Mouse (Mus musculus) liver, postnatal 0 days (tissue): Measurements from ENCODE around the gene Ccdc62. TPM values are rescaled to one million over a fixed set of nuclear protein-coding genes. Genes with fewer than 3 reads are reported as not detected.

Experiments
- ATAC-seq: fragments of 200-750 bp; cut with Nextera tagmentation; 2 replicates; pipeline ENCODE4 v1.8.0; 2017; ENCODE audit warnings: mild to moderate bottlenecking, moderate library complexity
- DNase-seq: peaks from one replicate; pipeline ENCODE4 v3.0.0-alpha.2; 2016
- H3K27ac ChIP-seq: fragments of 300-500 bp; sonication (generic); 2 replicates; pipeline ENCODE4 v1.5.1; 2014; ENCODE audit warnings: antibody characterized with exemption, moderate library complexity, mild to moderate bottlenecking, low read depth
- H3K27me3 ChIP-seq: fragments of 300-500 bp; sonication (generic); 2 replicates; pipeline ENCODE4 v1.6.1; 2014; ENCODE audit warnings: low read length, control low read depth, mixed read lengths; ENCODE audit not compliant: insufficient read depth
- H3K36me3 ChIP-seq: fragments of 300-500 bp; sonication (generic); replicated peaks from 2 replicates; pipeline ENCODE4 v1.6.1; 2014; ENCODE audit warnings: mild to moderate bottlenecking, control low read depth, low read length, moderate library complexity, mixed read lengths; ENCODE audit not compliant: insufficient read depth
- H3K4me1 ChIP-seq: fragments of 300-500 bp; sonication (generic); 2 replicates; pipeline ENCODE4 v1.6.1; 2014; ENCODE audit warnings: antibody characterized with exemption, mild to moderate bottlenecking, control low read depth; ENCODE audit not compliant: insufficient read depth
- H3K4me2 ChIP-seq: fragments of 300-500 bp; sonication (generic); 2 replicates; pipeline ENCODE4 v1.6.1; 2014; ENCODE audit warnings: low read depth, mild to moderate bottlenecking, low read length, moderate library complexity, mixed read lengths
- H3K4me3 ChIP-seq: fragments of 300-500 bp; sonication (generic); 2 replicates; pipeline ENCODE4 v1.5.1; 2014; ENCODE audit warnings: low read depth, low read length
- H3K9ac ChIP-seq: fragments of 300-500 bp; sonication (generic); replicated peaks from 2 replicates; pipeline ENCODE4 v1.6.1; 2014; ENCODE audit warnings: mild to moderate bottlenecking, moderate library complexity
- H3K9me3 ChIP-seq: fragments of 300-500 bp; sonication (generic); 2 replicates; pipeline ENCODE4 v1.6.1; 2016; ENCODE audit warnings: mild to moderate bottlenecking, control low read depth, low read length, mixed read lengths
- CTCF ChIP-seq: sonication (generic); IDR thresholded peaks from 2 replicates; pipeline ENCODE4 v1.5.1; 2016; ENCODE audit warnings: antibody characterized with exemption, low read depth
- EP300 ChIP-seq: IDR thresholded peaks from 2 replicates; pipeline ENCODE4 v1.6.1; 2016; ENCODE audit warnings: antibody characterized with exemption, low read depth, mild to moderate bottlenecking
- WGBS: fragments of 180-500 bp; shearing (Covaris S2); extraction: QIAGEN DNeasy Blood & Tissue Kit; methylation state at CpG from one replicate; pipeline ENCODE4 v1.1.7; 2014; ENCODE audit not compliant: insufficient replicate concordance; 5-methylcytosine and 5-hydroxymethylcytosine counted together
- polyA plus RNA-seq: library from polyadenylated mRNA; unstranded; fragments of >200 nt; fragmentation: Nextera tagmentation; extraction: Ambion mirVana; gene quantifications from 2 replicates; pipeline ENCODE4 v1.2.1, GENCODE M21; 2015

Gene Ccdc62
- polyA plus RNA-seq, 1 experiment from 2014 or later: 3.1 TPM

DNA sequence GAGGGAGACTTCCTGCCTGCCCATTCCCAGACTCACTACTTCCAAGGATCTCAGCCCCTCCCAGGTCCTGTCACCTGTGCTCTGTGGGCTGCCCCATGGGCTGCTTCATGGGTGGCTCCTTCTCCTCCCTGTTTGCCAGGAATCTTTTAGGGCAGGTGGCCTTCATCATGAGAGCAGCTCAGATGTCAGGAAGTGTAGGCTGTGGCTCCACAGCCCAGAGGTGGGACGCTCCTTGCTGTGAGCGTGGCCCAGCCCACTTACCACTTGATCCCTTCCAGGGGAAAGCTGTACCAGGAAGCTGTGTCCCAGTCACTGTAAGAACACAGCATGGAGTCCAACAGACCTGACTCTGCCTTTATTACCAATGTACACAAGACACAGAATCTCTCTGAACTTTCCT, 56.4 kb downstream of the Ccdc62 start:
- Histone ChIP-seq H3K9ac (no peak overlapping the region), H3K27me3 (no peaks in the 10 kb centered on the region), H3K4me1 (peaks cover 14% of the 10 kb centered on the region), H3K36me3 (peaks cover 18% of the 10 kb centered on the region), H3K4me3 (no peak overlapping the region), H3K4me2 (no peak overlapping the region), H3K27ac (no peak overlapping the region), H3K9me3 (no peaks in the 10 kb centered on the region)
- no peak for ATAC-seq
- TF ChIP-seq EP300 (no peak), CTCF (no peak)
- DNase-seq: no peak
- WGBS: 71% methylated on average over 2 of the region's 2 CpGs

DNA sequence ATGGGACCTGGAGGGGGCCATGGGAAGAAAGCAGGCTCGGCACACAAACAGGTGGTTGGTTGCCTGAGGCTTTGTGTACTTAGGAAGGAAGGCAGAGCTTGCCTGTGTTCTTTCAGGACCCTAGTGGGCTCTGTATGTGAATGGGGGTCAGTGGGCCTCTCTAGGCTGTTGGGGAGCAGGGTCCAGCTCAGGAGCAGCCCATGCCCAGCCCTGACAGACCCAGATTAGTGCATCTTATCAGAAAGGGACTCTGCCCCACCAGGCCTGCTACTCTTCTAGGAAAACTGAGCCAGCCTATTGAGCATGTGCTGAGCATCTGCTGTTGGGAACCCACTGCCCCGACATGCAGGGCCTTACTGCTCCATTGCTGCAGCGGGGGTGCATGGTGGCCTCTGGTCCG, 57.0 kb downstream of the Ccdc62 start:
- Histone ChIP-seq H3K36me3 (peaks cover 20% of the 10 kb centered on the region), H3K27ac (no peak overlapping the region), H3K4me2 (no peak overlapping the region), H3K4me1 (peaks cover 11% of the 10 kb centered on the region), H3K27me3 (no peaks in the 10 kb centered on the region), H3K4me3 (no peak overlapping the region), H3K9ac (no peak overlapping the region), H3K9me3 (no peaks in the 10 kb centered on the region)
- ATAC-seq (no peak), DNase-seq (no peak)
- TF ChIP-seq CTCF (no peak), EP300 (no peak)
- WGBS: 65% methylated on average over 4 of the region's 4 CpGs

DNA sequence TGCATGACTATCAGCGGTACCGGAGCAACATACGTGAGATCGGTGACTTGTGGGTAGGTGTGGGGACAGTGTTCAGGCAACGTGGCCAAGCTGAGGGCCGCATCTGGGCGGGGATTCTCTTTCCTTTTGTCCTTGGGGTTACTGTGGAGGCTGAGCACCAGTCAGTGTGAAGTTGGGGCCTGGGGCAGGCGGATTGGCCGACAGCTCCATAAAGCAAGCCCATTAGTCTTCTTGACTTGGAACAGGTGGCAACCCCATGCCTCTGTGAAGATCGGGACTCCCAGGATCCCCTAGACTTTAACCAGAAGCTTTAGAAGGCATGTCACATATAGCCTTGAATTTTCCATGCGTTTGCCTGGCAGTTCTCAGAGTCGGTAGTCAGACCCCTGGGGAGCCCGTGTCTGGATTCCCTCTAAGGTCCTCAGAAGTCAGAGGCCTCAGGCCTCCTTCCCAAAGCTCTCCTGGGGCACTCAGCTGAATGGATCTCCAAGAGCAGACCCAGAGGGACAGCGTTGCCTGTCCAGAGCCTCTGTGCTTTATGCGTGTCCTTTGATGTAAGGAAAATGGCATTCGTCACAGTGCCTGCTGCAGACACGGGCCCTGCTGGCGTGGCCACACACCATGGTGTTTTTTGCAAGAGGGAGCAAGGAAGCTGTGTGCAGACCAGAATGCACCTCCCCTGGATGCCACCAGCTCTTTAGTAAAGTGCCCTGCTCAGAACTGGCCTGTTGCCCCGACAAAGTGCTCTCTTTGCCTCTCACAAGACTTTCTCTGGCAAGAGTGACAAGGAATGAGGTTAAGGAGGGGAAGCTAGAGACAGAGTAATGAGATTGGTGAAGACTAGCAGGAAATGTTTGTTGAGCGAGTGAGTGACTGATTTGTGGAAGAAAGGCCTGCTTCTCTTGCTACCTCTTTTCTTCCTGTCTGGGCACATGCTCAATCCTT, 59.7 kb downstream of the Ccdc62 start:
- ATAC-seq (no peak), DNase-seq (no peak)
- WGBS: 82% methylated on average over 20 of the region's 20 CpGs
- H3K36me3 ChIP-seq: peaks cover 24% of the 10 kb centered on the region
- no peaks in the 10 kb centered on the region for H3K27me3 ChIP-seq
- no peak overlapping the region for H3K4me3 ChIP-seq
- H3K9me3 ChIP-seq: no peaks in the 10 kb centered on the region
- no peak overlapping the region for H3K27ac ChIP-seq
- H3K4me1 ChIP-seq: peaks cover 4% of the 10 kb centered on the region; the same call in 1 of the 2 replicates
- TF ChIP-seq CTCF: no peak
- TF ChIP-seq EP300: no peak
- no peak overlapping the region for H3K4me2 ChIP-seq
- no peak overlapping the region for H3K9ac ChIP-seq

DNA sequence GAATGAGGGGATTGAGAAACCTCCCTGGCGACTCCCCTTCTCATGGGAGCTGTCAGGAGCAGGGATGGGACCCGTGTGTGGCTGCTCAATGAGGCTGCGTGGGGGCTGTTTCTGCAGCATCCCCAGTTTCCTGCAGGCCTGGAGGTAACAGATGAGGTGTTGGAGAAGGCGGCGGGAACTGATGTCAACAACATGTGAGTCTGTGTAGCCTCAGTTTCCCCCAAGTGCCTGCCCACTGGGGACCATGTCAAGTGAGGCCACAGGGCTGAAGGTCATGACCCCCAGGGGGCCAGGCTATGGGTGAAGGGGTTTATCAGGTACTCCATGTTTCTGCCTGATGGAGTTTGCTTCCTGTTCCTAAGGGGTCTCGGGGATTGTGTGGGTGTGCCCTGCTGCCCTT, 60.8 kb downstream of the Ccdc62 start:
- no peak for ATAC-seq
- no peak overlapping the region for H3K4me3 ChIP-seq
- no peaks in the 10 kb centered on the region for H3K27me3 ChIP-seq
- TF ChIP-seq CTCF (no peak), EP300 (no peak)
- no peak overlapping the region for H3K4me2 ChIP-seq
- H3K4me1 ChIP-seq: peaks cover 4% of the 10 kb centered on the region; the same call in 1 of the 2 replicates
- no peak for DNase-seq
- WGBS: 81% methylated on average over 6 of the region's 6 CpGs
- peaks cover 28% of the 10 kb centered on the region for H3K36me3 ChIP-seq
- no peak overlapping the region for H3K9ac ChIP-seq
- no peaks in the 10 kb centered on the region for H3K9me3 ChIP-seq
- no peak overlapping the region for H3K27ac ChIP-seq

DNA sequence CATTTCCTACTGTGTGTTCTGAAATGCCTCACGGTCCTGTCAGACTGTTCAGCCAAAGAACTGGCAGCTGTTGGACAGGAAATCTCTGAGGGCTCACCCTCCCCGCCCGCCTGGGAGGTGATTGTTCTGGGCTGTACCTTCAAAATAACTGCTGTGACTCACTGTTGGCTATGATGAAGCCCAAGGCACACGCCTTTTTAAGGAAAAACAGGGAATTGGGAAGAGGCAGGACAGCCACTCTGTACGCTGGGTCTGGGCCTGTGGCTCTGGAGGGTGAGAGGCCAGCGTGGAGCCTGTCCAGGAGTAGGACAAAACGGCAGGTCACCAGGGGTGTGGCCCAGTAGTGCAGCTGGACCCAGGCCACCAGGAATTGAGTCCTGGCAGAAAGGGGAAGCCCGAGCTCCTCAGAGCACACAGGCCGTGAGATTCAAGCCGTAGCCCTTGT, 61.7 kb downstream of the Ccdc62 start:
- Histone ChIP-seq H3K27me3 (no peaks in the 10 kb centered on the region), H3K4me1 (peaks cover 4% of the 10 kb centered on the region; the same call in 1 of the 2 replicates), H3K36me3 (peaks cover 37% of the 10 kb centered on the region), H3K4me2 (no peak overlapping the region), H3K4me3 (no peak overlapping the region), H3K9ac (no peak overlapping the region), H3K9me3 (no peaks in the 10 kb centered on the region), H3K27ac (no peak overlapping the region)
- TF ChIP-seq CTCF (no peak), EP300 (no peak)
- no peak for DNase-seq
- 63% methylated on average over 10 of the region's 10 CpGs for WGBS
- 0 out of 2 replicates have a peak, but pooled peaks have one; percentile 22 for ATAC-seq

DNA sequence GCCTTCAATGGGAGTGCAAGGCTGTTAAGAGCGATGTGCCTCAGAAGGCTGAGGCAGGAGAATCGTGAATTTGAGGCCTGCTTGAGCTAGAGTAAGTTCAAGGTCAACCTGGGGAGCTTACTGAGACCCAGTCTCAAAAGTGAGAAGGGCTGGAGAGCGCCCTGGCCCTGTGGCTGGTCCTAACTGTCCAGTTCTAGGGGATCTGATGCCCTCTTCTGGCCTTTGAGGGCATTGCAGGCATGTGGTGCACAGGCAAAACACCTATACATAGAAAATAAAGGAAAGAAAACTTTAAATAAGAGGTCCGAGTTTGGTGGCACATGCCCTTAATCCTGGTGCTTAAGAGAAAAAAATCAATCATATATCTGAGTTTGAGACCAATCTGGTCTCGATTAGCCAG, 62.3 kb downstream of the Ccdc62 start:
- peak; percentile 41 for ATAC-seq
- no peak overlapping the region for H3K4me3 ChIP-seq
- no peak overlapping the region for H3K4me2 ChIP-seq
- H3K9ac ChIP-seq: no peak overlapping the region
- H3K36me3 ChIP-seq: peaks cover 42% of the 10 kb centered on the region
- peak; percentile 87 for DNase-seq
- H3K27ac ChIP-seq: no peak overlapping the region
- H3K9me3 ChIP-seq: no peaks in the 10 kb centered on the region
- 37% methylated on average over 5 of the region's 5 CpGs for WGBS
- no peaks in the 10 kb centered on the region for H3K27me3 ChIP-seq
- H3K4me1 ChIP-seq: 0 out of 2 replicates have a peak, but pooled peaks cover 4% of the 10 kb centered on the region
- TF ChIP-seq EP300: no peak
- peak; percentile 93 for TF ChIP-seq CTCF
